ENCODE assay signal across 24 mouse cellular contexts in genomic region chr8:92506906-92507305, GRCm38 (mm10).
DNase-seq lines count a peak whose midpoint lies in the region; ATAC-seq lines count a peak whose summit lies in the region.
"Had no signal": no experiment of that assay in that cellular context is flagged by ENCODE, and none has a peak within 500 bp of the region (broad histone marks: within the 10 kb centered on the region; RNA-seq: fewer than 3 reads in every experiment).

No protein-coding gene starts in this region.

- no peak overlapping the region for H3K9ac ChIP-seq in embryonic facial prominence, embryonic 14.5 days (ENCODE audit: low read depth, low read length)
- H3K9ac ChIP-seq: heart, embryonic 15.5 days; hindbrain, embryonic 15.5 days; intestine, embryonic 15.5 days; liver, embryonic 12.5 days; midbrain, embryonic 13.5 days; neural tube, embryonic 12.5 days had no signal

- ATAC-seq in embryonic facial prominence, embryonic 14.5 days (ENCODE audit: low read depth), result no peak
- ATAC-seq: activated CD4-positive, CD25-positive, alpha-beta regulatory T cell, adult 4 months; intestine, embryonic 15.5 days; liver, embryonic 12.5 days; midbrain, embryonic 13.5 days had no signal

- H3K36me3 ChIP-seq in embryonic facial prominence, embryonic 14.5 days (ENCODE audit: control insufficient read depth, insufficient read depth, low read length), result no peaks in the 10 kb centered on the region
- no peaks in the 10 kb centered on the region for H3K36me3 ChIP-seq in embryonic facial prominence, embryonic 10.5 days (replicated peaks)
- H3K36me3 ChIP-seq: heart, embryonic 15.5 days; hindbrain, embryonic 15.5 days; intestine, embryonic 15.5 days; liver, embryonic 12.5 days; midbrain, embryonic 13.5 days; neural tube, embryonic 12.5 days had no signal

- 86% methylated on average over 5 of the region's 5 CpGs for WGBS in embryonic facial prominence, embryonic 14.5 days
- 87% methylated on average over 5 of the region's 5 CpGs for WGBS in embryonic facial prominence, embryonic 10.5 days

- H3K27me3 ChIP-seq in embryonic facial prominence, embryonic 14.5 days (replicated peaks; ENCODE audit: control insufficient read depth, insufficient read depth, low read length), result no peaks in the 10 kb centered on the region
- no peaks in the 10 kb centered on the region for H3K27me3 ChIP-seq in embryonic facial prominence, embryonic 10.5 days (replicated peaks; ENCODE audit: low read depth, poor library complexity, severe bottlenecking)
- H3K27me3 ChIP-seq: hindbrain, embryonic 15.5 days; intestine, embryonic 15.5 days; liver, embryonic 12.5 days; midbrain, embryonic 13.5 days; neural tube, embryonic 12.5 days had no signal

- peaks cover 25% of the 10 kb centered on the region for H3K4me1 ChIP-seq in embryonic facial prominence, embryonic 14.5 days (ENCODE audit: control insufficient read depth, insufficient read depth, low read length)
- peaks cover 10% of the 10 kb centered on the region for H3K4me1 ChIP-seq in embryonic facial prominence, embryonic 10.5 days
- H3K4me1 ChIP-seq: intestine, embryonic 15.5 days; liver, embryonic 12.5 days; midbrain, embryonic 13.5 days; neural tube, embryonic 12.5 days had no signal

- DNase-seq in embryonic facial prominence, embryonic 14.5 days (ENCODE audit: low spot score), result no peak
- no peak for DNase-seq in embryonic facial prominence, embryonic 10.5 days (ENCODE audit: low spot score)
- DNase-seq in c-Kit-positive CD71-negative TER-119-negative erythroid progenitor cells, embryonic 14.5 days (ENCODE audit: low read depth), result peak; percentile 1
- peak; percentile 52 for DNase-seq in naive thymus-derived CD4-positive, alpha-beta T cell, adult 2 months (ENCODE audit: low read depth)
- peak; percentile 55 for DNase-seq in thymus, postnatal 25 days
- DNase-seq in cerebellum, postnatal 25 days, result no peak
- no peak for DNase-seq in left cerebral cortex, postnatal 14 days (ENCODE audit: low spot score in 2 of 2)
- DNase-seq in adrenal gland, postnatal 25 days, result no peak
- DNase-seq: adrenal gland, adult 8-10 months; gastrocnemius, adult 2 months; kidney, adult 8-10 months; kidney, postnatal 14 days; lung, adult 18-20 months; lung, postnatal 10 days; right cerebral cortex, postnatal 14 days; spleen, adult 18-20 months had no signal

- H3K4me2 ChIP-seq in embryonic facial prominence, embryonic 14.5 days (ENCODE audit: low read depth, low read length), result no peak overlapping the region
- H3K4me2 ChIP-seq: heart, embryonic 15.5 days; hindbrain, embryonic 15.5 days; intestine, embryonic 15.5 days; liver, embryonic 12.5 days; midbrain, embryonic 13.5 days; neural tube, embryonic 12.5 days had no signal

- no peaks in the 10 kb centered on the region for H3K9me3 ChIP-seq in embryonic facial prominence, embryonic 14.5 days (ENCODE audit: control insufficient read depth, low read length)
- peaks cover 5% of the 10 kb centered on the region; the same call in 1 of the 2 replicates for H3K9me3 ChIP-seq in embryonic facial prominence, embryonic 10.5 days
- H3K9me3 ChIP-seq: heart, embryonic 15.5 days; hindbrain, embryonic 15.5 days; intestine, embryonic 15.5 days; neural tube, embryonic 12.5 days had no signal

- intact Hi-C loops in left cerebral cortex, postnatal 14 days (cut with DNase I), result no loop called here

- peak overlapping the region; percentile 40; the same call in 1 of the 2 replicates for H3K27ac ChIP-seq in embryonic facial prominence, embryonic 14.5 days (replicated peaks; ENCODE audit: low read depth, low read length)
- no peak overlapping the region for H3K27ac ChIP-seq in embryonic facial prominence, embryonic 10.5 days (replicated peaks)
- H3K27ac ChIP-seq: gastrocnemius, adult 2 months; heart, embryonic 15.5 days; hindbrain, embryonic 15.5 days; intestine, embryonic 15.5 days; layer of hippocampus, adult 2 months; liver, embryonic 12.5 days; midbrain, embryonic 13.5 days; neural tube, embryonic 12.5 days had no signal

- H3K4me3 ChIP-seq in embryonic facial prominence, embryonic 14.5 days (ENCODE audit: low read depth, low read length), result no peak overlapping the region
- H3K4me3 ChIP-seq in embryonic facial prominence, embryonic 10.5 days, result no peak overlapping the region
- H3K4me3 ChIP-seq: gastrocnemius, adult 2 months; heart, embryonic 15.5 days; hindbrain, embryonic 15.5 days; intestine, embryonic 15.5 days; layer of hippocampus, adult 2 months; liver, embryonic 12.5 days; midbrain, embryonic 13.5 days; neural tube, embryonic 12.5 days had no signal

Comparison
In these comparisons a context has a peak if more than half of its experiments do, and no peak if none do; other contexts are left out.
1. DNase-seq: peak in c-Kit-positive CD71-negative TER-119-negative erythroid progenitor cells, embryonic 14.5 days (single experiment), naive thymus-derived CD4-positive, alpha-beta T cell, adult 2 months (single experiment) and thymus, postnatal 25 days (single experiment); none in embryonic facial prominence, embryonic 14.5 days (single experiment), embryonic facial prominence, embryonic 10.5 days (single experiment), cerebellum, postnatal 25 days (0 of 2), left cerebral cortex, postnatal 14 days (0 of 2) and adrenal gland, postnatal 25 days (single experiment).